Mouse (Mus musculus): ENCODE measurements around the gene Dbil5. TPM values are rescaled to one million over a fixed set of nuclear protein-coding genes. Genes with fewer than 3 reads are reported as not detected.

The Dbil5 gene
- polyA plus RNA-seq (2012; rRNA removed) = 2,170 and 2,532 TPM in 2 replicates

DNA sequence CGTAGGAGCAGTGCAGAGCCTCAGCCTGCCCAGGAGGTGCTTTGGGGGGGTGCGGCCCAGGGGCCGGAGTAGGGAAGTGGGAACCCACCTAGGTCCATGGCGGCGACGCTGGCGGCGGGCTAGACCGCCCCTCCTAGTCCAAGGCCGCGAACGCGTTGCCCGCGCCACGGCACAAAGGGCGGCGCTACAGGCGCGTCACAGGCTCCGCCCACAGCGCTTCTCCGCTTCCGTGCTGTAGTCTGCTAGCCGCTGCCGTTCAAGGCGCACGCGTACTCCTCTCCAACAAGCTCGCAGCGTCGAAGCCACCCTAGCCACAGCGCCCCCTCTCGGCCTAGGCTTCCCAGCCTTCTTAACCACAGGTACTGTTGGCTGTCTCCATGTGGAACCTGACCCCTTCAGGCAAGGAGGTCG lies at the start of gene Dbil5, which contains the start of gene Gemin4:
Dbil5 (plus strand) TSS at position 219 of the 411 bp plus-strand sequence.
Gemin4 (minus strand) TSS at position 275 of the 411 bp plus-strand sequence.
- Histone ChIP-seq H3K36me3 (ENCODE audit: control insufficient read depth, insufficient read depth, low read length) (no peaks in the 10 kb centered on the region; the same call in none of the 2 replicates), H3K27me3 (ENCODE audit: control insufficient read depth, insufficient read depth, low read length) (no peaks in the 10 kb centered on the region), H3K4me3 (ENCODE audit: control insufficient read depth, low read depth, low read length) (peak within 1 kb of the TSS; percentile 92), H3K27ac (ENCODE audit: control insufficient read depth, insufficient read depth, low read depth, low read length) (peak within 1 kb of the TSS; percentile 87), H3K4me1 (ENCODE audit: control insufficient read depth, insufficient read depth, low read length) (no peaks in the 10 kb centered on the region)
- peak; percentile 97 for TF ChIP-seq CTCF (IDR thresholded peaks at IDR 0.05; ENCODE audit: control insufficient read depth, insufficient read depth, insufficient replicate concordance, low read depth, low read length)
- TF ChIP-seq POLR2A (IDR thresholded peaks at IDR 0.05; ENCODE audit: control insufficient read depth, low read depth, low read length) = peak; percentile 99

DNA sequence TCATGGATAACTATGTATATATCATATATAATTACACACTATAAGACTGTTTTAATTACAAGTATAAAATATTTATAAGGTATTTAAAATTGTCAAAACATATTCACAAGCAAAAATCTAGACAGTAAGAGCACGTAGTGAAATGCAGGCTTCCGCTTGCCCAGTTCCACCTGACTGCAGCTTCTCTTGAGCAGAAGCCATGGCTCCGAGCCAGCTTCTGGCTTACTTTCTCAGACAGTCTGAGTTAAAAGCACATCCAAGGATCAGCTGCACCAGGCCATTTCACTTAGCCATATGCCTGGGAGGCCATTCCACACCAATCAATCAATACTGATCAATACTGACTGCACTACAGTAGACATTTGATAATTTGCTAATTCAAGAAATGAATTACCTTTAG lies 48.4 kb upstream of the Dbil5 start:
- no peak for TF ChIP-seq CTCF (IDR thresholded peaks at IDR 0.05; ENCODE audit: control insufficient read depth, insufficient read depth, insufficient replicate concordance, low read depth, low read length)
- no peak for TF ChIP-seq POLR2A (IDR thresholded peaks at IDR 0.05; ENCODE audit: control insufficient read depth, low read depth, low read length)
- no peaks in the 10 kb centered on the region for H3K36me3 ChIP-seq (ENCODE audit: control insufficient read depth, insufficient read depth, low read length)
- no peaks in the 10 kb centered on the region for H3K4me1 ChIP-seq (ENCODE audit: control insufficient read depth, insufficient read depth, low read length)
- no peaks in the 10 kb centered on the region for H3K27me3 ChIP-seq (ENCODE audit: control insufficient read depth, insufficient read depth, low read length)
- H3K27ac ChIP-seq (ENCODE audit: control insufficient read depth, insufficient read depth, low read depth, low read length) = no peak overlapping the region
- H3K4me3 ChIP-seq (ENCODE audit: control insufficient read depth, low read depth, low read length) = no peak overlapping the region

DNA sequence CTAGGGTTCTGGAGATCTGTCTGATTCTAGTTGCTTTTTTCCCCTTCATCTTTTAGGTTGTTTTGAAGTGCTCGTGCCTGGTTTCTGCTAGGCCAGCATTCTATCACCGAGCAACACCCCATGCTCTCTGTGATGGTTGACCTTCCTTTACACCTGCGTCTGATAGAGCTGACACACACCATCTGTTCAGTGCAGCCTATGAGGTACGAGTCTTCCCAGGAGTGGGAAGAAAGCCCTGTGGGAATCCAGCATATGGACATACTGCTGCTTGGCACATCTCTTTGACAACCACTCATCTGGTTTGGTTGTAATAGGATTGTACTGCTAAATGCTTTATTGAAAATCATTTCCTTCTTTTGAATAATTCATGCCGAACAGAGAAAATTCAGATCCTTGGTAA lies 47.2 kb upstream of the Dbil5 start:
- Histone ChIP-seq H3K4me3 (ENCODE audit: control insufficient read depth, low read depth, low read length) (no peak overlapping the region), H3K27me3 (ENCODE audit: control insufficient read depth, insufficient read depth, low read length) (no peaks in the 10 kb centered on the region), H3K4me1 (ENCODE audit: control insufficient read depth, insufficient read depth, low read length) (no peaks in the 10 kb centered on the region), H3K36me3 (ENCODE audit: control insufficient read depth, insufficient read depth, low read length) (no peaks in the 10 kb centered on the region), H3K27ac (ENCODE audit: control insufficient read depth, insufficient read depth, low read depth, low read length) (no peak overlapping the region)
- TF ChIP-seq CTCF (IDR thresholded peaks at IDR 0.05; ENCODE audit: control insufficient read depth, insufficient read depth, insufficient replicate concordance, low read depth, low read length) (no peak), POLR2A (IDR thresholded peaks at IDR 0.05; ENCODE audit: control insufficient read depth, low read depth, low read length) (no peak)

DNA sequence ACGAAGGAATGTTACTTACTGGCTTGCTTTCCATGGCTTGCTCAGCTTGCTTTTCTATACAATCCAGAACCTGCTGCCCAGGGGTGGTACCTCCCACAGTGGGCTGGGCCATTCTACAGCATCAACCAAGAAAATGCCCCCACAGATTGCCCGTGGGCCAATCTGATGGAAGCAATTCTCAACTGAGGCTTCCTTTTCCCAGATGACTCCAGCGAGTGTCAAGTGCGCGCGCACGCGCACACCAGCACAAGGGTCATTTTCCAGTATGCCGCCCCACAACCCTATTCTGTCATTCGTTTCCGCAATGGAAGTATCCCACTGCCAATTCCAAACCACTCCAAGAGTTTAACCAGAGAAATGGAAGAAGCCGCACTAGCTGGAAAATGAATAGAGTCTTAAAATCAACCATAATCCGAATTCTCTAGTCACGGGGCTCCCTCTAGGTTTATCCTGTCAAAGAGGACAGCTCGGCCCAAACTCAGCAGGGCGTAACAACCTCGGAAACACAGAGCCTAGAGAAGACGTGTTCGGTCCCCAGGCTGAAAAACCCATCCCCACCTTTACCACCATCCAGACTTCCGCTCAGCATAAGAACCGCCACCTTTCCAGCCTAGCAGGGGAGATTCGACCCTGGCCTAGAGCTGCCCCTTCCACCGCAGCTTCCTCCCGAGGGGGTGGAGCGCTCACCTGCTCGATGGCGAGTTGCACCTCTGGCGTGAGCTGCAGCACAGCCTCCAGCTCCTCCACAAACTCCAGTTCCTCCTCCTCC lies 38.5 kb upstream of the Dbil5 start:
- peak overlapping the region; percentile 86 for H3K27ac ChIP-seq (ENCODE audit: control insufficient read depth, insufficient read depth, low read depth, low read length)
- peak overlapping the region; percentile 100 for H3K4me3 ChIP-seq (ENCODE audit: control insufficient read depth, low read depth, low read length)
- no peaks in the 10 kb centered on the region for H3K27me3 ChIP-seq (ENCODE audit: control insufficient read depth, insufficient read depth, low read length)
- peaks cover 7% of the 10 kb centered on the region for H3K4me1 ChIP-seq (ENCODE audit: control insufficient read depth, insufficient read depth, low read length)
- H3K36me3 ChIP-seq (ENCODE audit: control insufficient read depth, insufficient read depth, low read length) = no peaks in the 10 kb centered on the region
- TF ChIP-seq POLR2A (IDR thresholded peaks at IDR 0.05; ENCODE audit: control insufficient read depth, low read depth, low read length) (no peak), CTCF (IDR thresholded peaks at IDR 0.05; ENCODE audit: control insufficient read depth, insufficient read depth, insufficient replicate concordance, low read depth, low read length) (no peak)

DNA sequence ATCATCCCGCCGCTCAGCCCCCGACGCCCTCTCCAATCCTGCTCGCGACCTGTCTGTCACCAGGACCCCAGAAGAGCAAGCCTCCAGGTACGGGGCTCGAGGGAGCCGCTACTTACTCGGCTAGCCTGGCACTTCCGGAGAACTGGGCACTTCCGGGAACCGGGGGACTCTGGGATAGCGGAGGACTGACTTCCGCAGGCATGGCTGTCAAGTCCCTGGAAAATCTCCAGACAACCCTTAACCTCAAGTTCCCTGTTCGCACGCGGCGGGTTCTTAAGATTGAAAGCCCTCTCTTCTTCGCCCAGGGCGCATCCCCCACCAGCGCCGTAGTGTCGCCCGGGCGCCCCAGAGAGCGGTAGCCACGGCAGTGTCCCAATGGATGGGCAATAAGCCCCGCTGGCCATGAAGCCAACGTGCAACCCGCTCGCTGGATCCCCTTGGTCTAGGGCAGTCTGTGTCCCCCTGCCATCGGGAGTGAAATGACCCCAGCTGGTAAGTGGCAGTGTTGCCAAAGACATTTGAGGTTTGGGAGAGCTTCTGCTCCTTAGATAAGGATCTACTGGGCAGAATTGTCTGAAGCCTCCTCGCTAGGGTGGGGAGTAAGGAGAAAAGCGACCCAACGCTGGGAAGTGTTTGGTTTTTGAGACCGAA lies 37.8 kb upstream of the Dbil5 start, which contains the start of the genes Vps53 and Fam57a:
Vps53 (minus strand) TSS at position 153 of the 651 bp plus-strand sequence.
Fam57a (plus strand) TSS at position 177 of the 651 bp plus-strand sequence.
- Histone ChIP-seq H3K27me3 (ENCODE audit: control insufficient read depth, insufficient read depth, low read length) (no peaks in the 10 kb centered on the region), H3K36me3 (ENCODE audit: control insufficient read depth, insufficient read depth, low read length) (no peaks in the 10 kb centered on the region), H3K27ac (ENCODE audit: control insufficient read depth, insufficient read depth, low read depth, low read length) (peak within 1 kb of the TSS; percentile 86), H3K4me1 (ENCODE audit: control insufficient read depth, insufficient read depth, low read length) (peaks cover 7% of the 10 kb centered on the region), H3K4me3 (ENCODE audit: control insufficient read depth, low read depth, low read length) (peak within 1 kb of the TSS; percentile 100)
- peak; percentile 54; the same call in 1 of the 2 replicates for TF ChIP-seq POLR2A (IDR thresholded peaks at IDR 0.05; ENCODE audit: control insufficient read depth, low read depth, low read length)
- TF ChIP-seq CTCF (IDR thresholded peaks at IDR 0.05; ENCODE audit: control insufficient read depth, insufficient read depth, insufficient replicate concordance, low read depth, low read length) = no peak

DNA sequence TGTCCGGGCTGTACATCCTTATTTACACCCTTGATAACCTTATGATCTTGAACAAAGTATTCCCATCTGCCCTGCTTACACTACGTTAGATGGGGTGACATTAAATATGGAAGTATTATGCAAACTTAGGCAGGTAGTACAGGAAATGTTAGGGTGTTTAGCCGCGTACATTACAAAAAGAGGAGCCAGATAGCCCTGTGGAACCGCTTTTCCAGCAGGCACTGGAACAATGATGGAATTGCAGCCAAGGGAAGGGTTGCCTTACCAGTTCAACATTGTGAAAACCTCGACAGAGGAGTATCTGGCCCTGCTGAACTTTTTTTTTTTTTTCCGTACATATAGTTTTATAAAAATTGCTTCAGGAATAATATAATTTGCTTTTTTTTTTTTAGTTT lies 37.3 kb upstream of the Dbil5 start:
- Histone ChIP-seq H3K27ac (ENCODE audit: control insufficient read depth, insufficient read depth, low read depth, low read length) (no peak overlapping the region), H3K4me1 (ENCODE audit: control insufficient read depth, insufficient read depth, low read length) (peaks cover 7% of the 10 kb centered on the region), H3K36me3 (ENCODE audit: control insufficient read depth, insufficient read depth, low read length) (no peaks in the 10 kb centered on the region), H3K27me3 (ENCODE audit: control insufficient read depth, insufficient read depth, low read length) (no peaks in the 10 kb centered on the region), H3K4me3 (ENCODE audit: control insufficient read depth, low read depth, low read length) (peak overlapping the region; percentile 100)
- TF ChIP-seq POLR2A (IDR thresholded peaks at IDR 0.05; ENCODE audit: control insufficient read depth, low read depth, low read length) (no peak), CTCF (IDR thresholded peaks at IDR 0.05; ENCODE audit: control insufficient read depth, insufficient read depth, insufficient replicate concordance, low read depth, low read length) (no peak)

DNA sequence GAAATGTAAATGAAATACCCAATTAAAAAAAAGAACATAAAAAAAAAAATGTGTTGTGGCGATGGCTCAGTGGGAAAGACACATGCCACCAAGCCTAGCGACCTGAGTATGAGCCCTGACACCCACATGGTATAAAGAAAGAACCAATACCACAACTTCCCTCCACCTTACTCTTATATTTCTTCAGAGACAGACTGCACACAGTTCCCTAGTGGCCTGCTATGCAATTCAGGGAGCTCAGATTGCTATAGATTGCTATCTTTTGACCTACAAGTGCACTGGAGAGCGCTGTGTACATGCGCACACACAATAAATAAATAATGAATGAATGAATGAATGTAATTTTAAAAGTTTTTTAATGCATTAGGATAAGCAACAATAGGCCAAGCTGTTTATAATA lies 33.7 kb upstream of the Dbil5 start:
- Histone ChIP-seq H3K36me3 (ENCODE audit: control insufficient read depth, insufficient read depth, low read length) (no peaks in the 10 kb centered on the region), H3K27ac (ENCODE audit: control insufficient read depth, insufficient read depth, low read depth, low read length) (no peak overlapping the region), H3K27me3 (ENCODE audit: control insufficient read depth, insufficient read depth, low read length) (no peaks in the 10 kb centered on the region), H3K4me1 (ENCODE audit: control insufficient read depth, insufficient read depth, low read length) (peaks cover 5% of the 10 kb centered on the region), H3K4me3 (ENCODE audit: control insufficient read depth, low read depth, low read length) (no peak overlapping the region)
- TF ChIP-seq POLR2A (IDR thresholded peaks at IDR 0.05; ENCODE audit: control insufficient read depth, low read depth, low read length) = no peak

All from testis, adult 2 months (tissue).